Mouse (Mus musculus) MEL (cell line): ENCODE measurements around the gene Rnasek.

Experiments
- CHD2 ChIP-seq: IDR thresholded peaks from 2 replicates; pipeline ENCODE4 v1.6.1; 2011; ENCODE audit warnings: low read length, improper control_type of control experiment
- CTCF ChIP-seq, 3 experiments: IDR thresholded peaks in 2 of 3; conservative IDR thresholded peaks in 1 of 3; 2 replicates each; pipeline ENCODE4 v1.5.1; 2011 to 2012; ENCODE audit warnings: low read length in 3 of 3, low read depth in 2 of 3, mild to moderate bottlenecking in 2 of 3, improper control_type of control experiment in 1 of 3, inconsistent platforms in 1 of 3, mixed read lengths in 1 of 3, moderate library complexity in 1 of 3; ENCODE audit not compliant: control insufficient read depth in 1 of 3, insufficient read depth in 1 of 3, poor library complexity in 1 of 3, severe bottlenecking in 1 of 3
- ELF1 ChIP-seq: IDR thresholded peaks from 2 replicates; pipeline ENCODE4 v1.6.1; 2014; ENCODE audit warnings: low read depth, mild to moderate bottlenecking, inconsistent platforms, low read length, improper control_type of control experiment, moderate library complexity
- MAFK ChIP-seq: IDR thresholded peaks from 2 replicates; pipeline ENCODE4 v1.6.1; 2011; ENCODE audit warnings: low read depth, mild to moderate bottlenecking, low read length, improper control_type of control experiment, borderline replicate concordance
- MAZ ChIP-seq: IDR thresholded peaks from 2 replicates; pipeline ENCODE4 v1.6.1; 2012; ENCODE audit warnings: low read depth, mild to moderate bottlenecking, inconsistent platforms, low read length, improper control_type of control experiment
- NRF1 ChIP-seq: IDR thresholded peaks from 2 replicates; pipeline ENCODE4 v1.6.1; 2014; ENCODE audit warnings: low read depth, mild to moderate bottlenecking, inconsistent platforms, low read length, improper control_type of control experiment, moderate library complexity; ENCODE audit not compliant: poor library complexity, insufficient read depth, severe bottlenecking
- POLR2A ChIP-seq, 2 experiments: IDR thresholded peaks; 2 replicates each; pipeline ENCODE4 v1.6.1; 2011 to 2012; ENCODE audit warnings: low read length in 2 of 2, mild to moderate bottlenecking in 2 of 2, control low read depth in 1 of 2, improper control_type of control experiment in 1 of 2, low read depth in 1 of 2, moderate library complexity in 1 of 2; ENCODE audit not compliant: control insufficient read depth in 1 of 2, insufficient read depth in 1 of 2, poor library complexity in 1 of 2
- TAL1 ChIP-seq: IDR thresholded peaks from 2 replicates; pipeline ENCODE4 v1.6.1; 2012; ENCODE audit warnings: mild to moderate bottlenecking, inconsistent platforms, low read length, moderate library complexity, mixed read lengths
- TBP ChIP-seq: IDR thresholded peaks from 2 replicates; pipeline ENCODE4 v1.8.0; 2011; ENCODE audit warnings: low read depth, low read length, improper control_type of control experiment
- USF1 ChIP-seq: IDR thresholded peaks from 2 replicates; pipeline ENCODE4 v1.6.1; 2014; ENCODE audit warnings: low read depth, mild to moderate bottlenecking, inconsistent platforms, low read length, improper control_type of control experiment, moderate library complexity
- ZMIZ1 ChIP-seq: IDR thresholded peaks from 2 replicates; pipeline ENCODE4 v1.6.1; 2012; ENCODE audit warnings: low read depth, mild to moderate bottlenecking, inconsistent platforms, low read length, improper control_type of control experiment, moderate library complexity
- ZNF384 ChIP-seq: IDR thresholded peaks from 2 replicates; pipeline ENCODE4 v1.6.1; 2012; ENCODE audit warnings: low read depth, mild to moderate bottlenecking, inconsistent platforms, low read length, improper control_type of control experiment

GRCm38 (mm10) chr11:70227661-70228245 lies 11.9 kb downstream of the Rnasek start:
- TF ChIP-seq CHD2 (no peak), NRF1 (no peak), ZMIZ1 (no peak), POLR2A (IDR thresholded peaks at IDR 0.05; ENCODE audit: control insufficient read depth in 1 of 2, insufficient read depth in 1 of 2, low read depth in 1 of 2, low read length in 2 of 2, poor library complexity in 1 of 2) (no peak), MAZ (no peak), ELF1 (no peak), TAL1 (no peak), CTCF (IDR thresholded peaks at IDR 0.05 in 2 of 3, conservative IDR thresholded peaks at IDR 0.05 in 1 of 3; ENCODE audit: control insufficient read depth in 1 of 3, insufficient read depth in 1 of 3, low read depth in 2 of 3, low read length in 3 of 3, poor library complexity in 1 of 3, severe bottlenecking in 1 of 3) (no peak), USF1 (no peak), TBP (no peak), MAFK (no peak), ZNF384 (no peak)
